Mouse (Mus musculus) cerebellum, postnatal 25 days (tissue): ENCODE results near the gene Wdr19.
"Not testable (repeated sequence)": the region's sequence is repeated elsewhere in the genome, so short reads cannot be mapped to it uniquely, and the experiment has no call there.

Source experiments
- DNase-seq, 2 experiments: peaks; one replicate each; pipeline ENCODE4 v3.0.0; 2021; ENCODE audit warnings: mixed read lengths in 2 of 2

Gene Wdr19

GRCm38 (mm10) chr5:65299623-65300022 is 100.1 kb downstream of the Wdr19 start:
- DNase-seq: not testable (repeated sequence)

GRCm38 (mm10) chr5:65300121-65300520 is 100.6 kb downstream of the Wdr19 start:
- no peak for DNase-seq

GRCm38 (mm10) chr5:65305516-65305915 is 106.0 kb downstream of the Wdr19 start:
- DNase-seq: no peak

- no peak for DNase-seq
Measured at GRCm38 (mm10) chr5:65308208-65308607, 108.7 kb downstream of the Wdr19 start.

GRCm38 (mm10) chr5:65308866-65309265 is 109.4 kb downstream of the Wdr19 start:
- DNase-seq: no peak
